Mouse (Mus musculus): ENCODE data around the gene Stx2. TPM values are rescaled to one million over a fixed set of nuclear protein-coding genes. Genes with fewer than 3 reads are reported as not detected.

The Stx2 gene
- polyA plus RNA-seq (2015; fragmentation: Nextera tagmentation; extraction: Ambion mirVana): 65.5 and 65.6 TPM in 2 replicates

- peak within 1 kb of the TSS; percentile 71 for H3K4me2 ChIP-seq
- H3K4me3 ChIP-seq (replicated peaks): peak within 1 kb of the TSS; percentile 87
- H3K27me3 ChIP-seq: no peaks in the 10 kb centered on the region
- ATAC-seq (ENCODE audit: insufficient read depth): peak; percentile 86
- H3K36me3 ChIP-seq (replicated peaks): peaks cover 24% of the 10 kb centered on the region
- H3K27ac ChIP-seq (replicated peaks): peak within 1 kb of the TSS; percentile 98
- H3K9ac ChIP-seq: peak within 1 kb of the TSS; percentile 94
- peaks cover 66% of the 10 kb centered on the region for H3K4me1 ChIP-seq (replicated peaks)
- under 1% methylated on average over 39 of the region's 39 CpGs for WGBS (ENCODE audit: insufficient replicate concordance)
- no peaks in the 10 kb centered on the region for H3K9me3 ChIP-seq (replicated peaks)
Measured at GRCm38 (mm10) chr5:129008412-129008826, at the start of gene Stx2. Gene Stx2, minus strand, starts transcription at chr5:129008574.

GRCm38 (mm10) chr5:129054675-129055284, 46.4 kb upstream of the Stx2 start:
- no peak for ATAC-seq (ENCODE audit: insufficient read depth)
- Histone ChIP-seq H3K4me3 (replicated peaks) (no peak overlapping the region), H3K36me3 (replicated peaks) (no peaks in the 10 kb centered on the region), H3K4me2 (no peak overlapping the region), H3K9ac (no peak overlapping the region), H3K9me3 (replicated peaks) (no peaks in the 10 kb centered on the region), H3K27me3 (peaks cover 8% of the 10 kb centered on the region; the same call in 1 of the 2 replicates), H3K4me1 (replicated peaks) (no peaks in the 10 kb centered on the region), H3K27ac (replicated peaks) (no peak overlapping the region)
- WGBS (ENCODE audit: insufficient replicate concordance): 58% methylated on average over 9 of the region's 9 CpGs

- WGBS (ENCODE audit: insufficient replicate concordance): 42% methylated on average over 20 of the region's 20 CpGs
- no peak overlapping the region for H3K4me2 ChIP-seq
- no peak overlapping the region for H3K4me3 ChIP-seq (replicated peaks)
Measured at GRCm38 (mm10) chr5:129052636-129053355, 44.4 kb upstream of the Stx2 start.

GRCm38 (mm10) chr5:129051910-129052309, 43.5 kb upstream of the Stx2 start:
- H3K9ac ChIP-seq: no peak overlapping the region
- no peaks in the 10 kb centered on the region for H3K9me3 ChIP-seq (replicated peaks)
- H3K36me3 ChIP-seq (replicated peaks): no peaks in the 10 kb centered on the region
- H3K4me2 ChIP-seq: no peak overlapping the region
- 48% methylated on average over 3 of the region's 3 CpGs for WGBS (ENCODE audit: insufficient replicate concordance)
- H3K4me3 ChIP-seq (replicated peaks): no peak overlapping the region
- no peak overlapping the region for H3K27ac ChIP-seq (replicated peaks)
- no peaks in the 10 kb centered on the region for H3K4me1 ChIP-seq (replicated peaks)
- peaks cover 8% of the 10 kb centered on the region; the same call in 1 of the 2 replicates for H3K27me3 ChIP-seq
- ATAC-seq (ENCODE audit: insufficient read depth): no peak

More at GRCm38 (mm10) chr5:129052636-129053355, 44.4 kb upstream of the Stx2 start:
- Histone ChIP-seq H3K27ac (replicated peaks) (no peak overlapping the region), H3K36me3 (replicated peaks) (no peaks in the 10 kb centered on the region), H3K27me3 (peaks cover 8% of the 10 kb centered on the region; the same call in 1 of the 2 replicates), H3K9ac (no peak overlapping the region), H3K4me1 (replicated peaks) (no peaks in the 10 kb centered on the region), H3K9me3 (replicated peaks) (no peaks in the 10 kb centered on the region)
- ATAC-seq (ENCODE audit: insufficient read depth): no peak

- H3K4me2 ChIP-seq: no peak overlapping the region
- no peak for ATAC-seq (ENCODE audit: insufficient read depth)
- 72% methylated on average over 9 of the region's 9 CpGs for WGBS (ENCODE audit: insufficient replicate concordance)
- no peaks in the 10 kb centered on the region for H3K9me3 ChIP-seq (replicated peaks)
- H3K27ac ChIP-seq (replicated peaks): no peak overlapping the region
- H3K27me3 ChIP-seq: peaks cover 8% of the 10 kb centered on the region; the same call in 1 of the 2 replicates
- H3K4me1 ChIP-seq (replicated peaks): no peaks in the 10 kb centered on the region
- no peak overlapping the region for H3K9ac ChIP-seq
- H3K4me3 ChIP-seq (replicated peaks): no peak overlapping the region
- H3K36me3 ChIP-seq (replicated peaks): no peaks in the 10 kb centered on the region
Measured at GRCm38 (mm10) chr5:129049372-129049771, 41.0 kb upstream of the Stx2 start.

GRCm38 (mm10) chr5:129045641-129046580, 37.5 kb upstream of the Stx2 start:
- 60% methylated on average over 26 of the region's 26 CpGs for WGBS (ENCODE audit: insufficient replicate concordance)
- no peak for ATAC-seq (ENCODE audit: insufficient read depth)

GRCm38 (mm10) chr5:129037739-129038138, 29.4 kb upstream of the Stx2 start:
- Histone ChIP-seq H3K9ac (no peak overlapping the region), H3K9me3 (replicated peaks) (no peaks in the 10 kb centered on the region), H3K4me3 (replicated peaks) (no peak overlapping the region), H3K4me2 (no peak overlapping the region), H3K27ac (replicated peaks) (no peak overlapping the region), H3K36me3 (replicated peaks) (no peaks in the 10 kb centered on the region), H3K27me3 (no peaks in the 10 kb centered on the region), H3K4me1 (replicated peaks) (no peaks in the 10 kb centered on the region)
- 67% methylated on average over 7 of the region's 7 CpGs for WGBS (ENCODE audit: insufficient replicate concordance)
- ATAC-seq (ENCODE audit: insufficient read depth): no peak

More at GRCm38 (mm10) chr5:129045641-129046580, 37.5 kb upstream of the Stx2 start:
- Histone ChIP-seq H3K9ac (no peak overlapping the region), H3K4me3 (replicated peaks) (no peak overlapping the region), H3K27ac (replicated peaks) (no peak overlapping the region), H3K4me2 (no peak overlapping the region), H3K9me3 (replicated peaks) (no peaks in the 10 kb centered on the region), H3K4me1 (replicated peaks) (no peaks in the 10 kb centered on the region), H3K27me3 (no peaks in the 10 kb centered on the region), H3K36me3 (replicated peaks) (no peaks in the 10 kb centered on the region)

- WGBS (ENCODE audit: insufficient replicate concordance): 71% methylated on average over 5 of the region's 5 CpGs
- H3K27ac ChIP-seq (replicated peaks): no peak overlapping the region
- no peak for ATAC-seq (ENCODE audit: insufficient read depth)
Measured at GRCm38 (mm10) chr5:129036678-129037077, 28.3 kb upstream of the Stx2 start.

GRCm38 (mm10) chr5:129029131-129029723, 20.9 kb upstream of the Stx2 start:
- Histone ChIP-seq H3K4me1 (replicated peaks) (peaks cover 3% of the 10 kb centered on the region; the same call in 1 of the 2 replicates), H3K27me3 (no peaks in the 10 kb centered on the region), H3K9ac (no peak overlapping the region), H3K4me2 (no peak overlapping the region), H3K4me3 (replicated peaks) (no peak overlapping the region), H3K9me3 (replicated peaks) (no peaks in the 10 kb centered on the region), H3K36me3 (replicated peaks) (peaks cover 25% of the 10 kb centered on the region), H3K27ac (replicated peaks) (no peak overlapping the region)
- no peak for ATAC-seq (ENCODE audit: insufficient read depth)
- WGBS (ENCODE audit: insufficient replicate concordance): 71% methylated on average over 5 of the region's 5 CpGs

More at GRCm38 (mm10) chr5:129036678-129037077, 28.3 kb upstream of the Stx2 start:
- Histone ChIP-seq H3K9me3 (replicated peaks) (no peaks in the 10 kb centered on the region), H3K9ac (no peak overlapping the region), H3K4me2 (no peak overlapping the region), H3K4me3 (replicated peaks) (no peak overlapping the region), H3K4me1 (replicated peaks) (no peaks in the 10 kb centered on the region), H3K27me3 (no peaks in the 10 kb centered on the region), H3K36me3 (replicated peaks) (no peaks in the 10 kb centered on the region)

- Histone ChIP-seq H3K36me3 (replicated peaks) (peaks cover 47% of the 10 kb centered on the region), H3K27me3 (no peaks in the 10 kb centered on the region), H3K4me1 (replicated peaks) (peaks cover 9% of the 10 kb centered on the region), H3K4me3 (replicated peaks) (no peak overlapping the region), H3K4me2 (no peak overlapping the region), H3K9me3 (replicated peaks) (no peaks in the 10 kb centered on the region), H3K27ac (replicated peaks) (no peak overlapping the region), H3K9ac (no peak overlapping the region)
- 63% methylated on average over 1 of the region's 1 CpGs for WGBS (ENCODE audit: insufficient replicate concordance)
- no peak for ATAC-seq (ENCODE audit: insufficient read depth)
Measured at GRCm38 (mm10) chr5:129026637-129027036, 18.3 kb upstream of the Stx2 start.

Data from liver, embryonic 15.5 days (tissue).